Mouse (Mus musculus): ENCODE measurements at regions not wholly inside any gene's neighbourhood (a gene's known extent, or its start where the extent isn't known, plus 50 kb on each side); places are given as distances from the start of the nearest gene placed in this dataset.

GRCm38 (mm10) chr5:148713796-148714195 is 161.2 kb upstream of the Ubl3 start:
- Histone ChIP-seq H3K4me3 (replicated peaks; ENCODE audit: control insufficient read depth, low read depth, low read length) (no peak overlapping the region), H3K4me1 (ENCODE audit: control insufficient read depth, insufficient read depth, low read length) (no peaks in the 10 kb centered on the region), H3K27ac (ENCODE audit: control insufficient read depth, insufficient read depth, low read depth, low read length, poor library complexity) (no peak overlapping the region)
- TF ChIP-seq CTCF (IDR thresholded peaks at IDR 0.05; ENCODE audit: control insufficient read depth, insufficient read depth, low read length) (no peak), POLR2A (IDR thresholded peaks at IDR 0.05; ENCODE audit: borderline replicate concordance, control insufficient read depth, low read depth, low read length) (no peak)
- 87% methylated on average over 5 of the region's 5 CpGs for WGBS

DNA sequence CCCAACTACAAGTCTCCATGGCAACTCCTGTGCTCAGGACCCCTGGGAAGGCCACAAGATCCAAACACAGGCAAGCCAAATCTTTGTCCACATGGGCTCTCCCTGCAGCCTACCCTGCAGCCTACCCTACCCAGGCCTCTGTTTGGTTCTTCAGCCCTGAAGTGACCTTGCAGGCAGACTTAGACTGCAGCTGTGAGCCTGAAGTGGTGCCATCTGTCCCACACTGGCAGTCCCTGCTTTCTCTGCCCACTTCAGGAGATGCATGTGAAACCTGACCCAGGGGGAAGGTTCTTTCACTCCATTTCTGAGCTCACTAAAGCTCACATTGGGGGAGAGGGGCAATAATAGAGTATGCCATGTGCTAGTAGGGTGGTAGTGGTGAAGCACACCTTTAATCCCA is 160.4 kb upstream of the Ubl3 start:
- TF ChIP-seq CTCF (IDR thresholded peaks at IDR 0.05; ENCODE audit: control insufficient read depth, insufficient read depth, low read length) (no peak), POLR2A (IDR thresholded peaks at IDR 0.05; ENCODE audit: borderline replicate concordance, control insufficient read depth, low read depth, low read length) (no peak)
- Histone ChIP-seq H3K4me1 (ENCODE audit: control insufficient read depth, insufficient read depth, low read length) (no peaks in the 10 kb centered on the region), H3K27ac (ENCODE audit: control insufficient read depth, insufficient read depth, low read depth, low read length, poor library complexity) (no peak overlapping the region), H3K4me3 (replicated peaks; ENCODE audit: control insufficient read depth, low read depth, low read length) (no peak overlapping the region)

DNA sequence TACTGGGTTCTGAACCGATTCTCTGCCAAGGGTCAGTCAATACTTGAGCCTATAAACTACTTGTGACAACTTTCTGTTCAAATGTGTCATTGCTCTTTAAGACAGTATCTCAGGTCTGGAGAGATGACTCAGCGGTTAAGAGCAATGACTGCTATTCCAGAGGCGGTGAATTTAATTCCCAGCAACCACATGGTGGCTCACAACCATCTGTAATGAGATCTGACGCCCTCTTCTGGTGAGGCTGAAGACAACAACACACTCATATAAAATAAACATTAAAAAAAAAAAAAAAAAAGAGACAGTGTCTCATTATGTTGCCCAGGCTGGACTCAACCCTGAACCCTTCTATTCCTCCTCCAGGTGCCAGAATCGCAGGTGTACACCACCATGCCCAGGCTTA is 159.0 kb upstream of the Ubl3 start:
- WGBS, result 74% methylated on average over 5 of the region's 5 CpGs
- no peak for TF ChIP-seq POLR2A (IDR thresholded peaks at IDR 0.05; ENCODE audit: borderline replicate concordance, control insufficient read depth, low read depth, low read length)
- TF ChIP-seq CTCF (IDR thresholded peaks at IDR 0.05; ENCODE audit: control insufficient read depth, insufficient read depth, low read length), result no peak
- Histone ChIP-seq H3K27ac (ENCODE audit: control insufficient read depth, insufficient read depth, low read depth, low read length, poor library complexity) (no peak overlapping the region), H3K4me3 (replicated peaks; ENCODE audit: control insufficient read depth, low read depth, low read length) (no peak overlapping the region), H3K4me1 (ENCODE audit: control insufficient read depth, insufficient read depth, low read length) (no peaks in the 10 kb centered on the region)

GRCm38 (mm10) chr5:148709111-148709771 is 156.7 kb upstream of the Ubl3 start:
- 30% methylated on average over 10 of the region's 10 CpGs for WGBS
- Histone ChIP-seq H3K4me3 (replicated peaks; ENCODE audit: control insufficient read depth, low read depth, low read length) (no peak overlapping the region), H3K4me1 (ENCODE audit: control insufficient read depth, insufficient read depth, low read length) (no peaks in the 10 kb centered on the region), H3K27ac (ENCODE audit: control insufficient read depth, insufficient read depth, low read depth, low read length, poor library complexity) (no peak overlapping the region)
- TF ChIP-seq POLR2A (IDR thresholded peaks at IDR 0.05; ENCODE audit: borderline replicate concordance, control insufficient read depth, low read depth, low read length) (no peak), CTCF (IDR thresholded peaks at IDR 0.05; ENCODE audit: control insufficient read depth, insufficient read depth, low read length) (no peak)

GRCm38 (mm10) chr5:148708014-148708741 is 155.6 kb upstream of the Ubl3 start:
- no peaks in the 10 kb centered on the region for H3K4me1 ChIP-seq (ENCODE audit: control insufficient read depth, insufficient read depth, low read length)
- 0 out of 2 replicates have a peak overlapping the region, but pooled peaks have one; percentile 10 for H3K27ac ChIP-seq (ENCODE audit: control insufficient read depth, insufficient read depth, low read depth, low read length, poor library complexity)
- WGBS, result 22% methylated on average over 11 of the region's 11 CpGs
- no peak overlapping the region for H3K4me3 ChIP-seq (replicated peaks; ENCODE audit: control insufficient read depth, low read depth, low read length)
- TF ChIP-seq CTCF (IDR thresholded peaks at IDR 0.05; ENCODE audit: control insufficient read depth, insufficient read depth, low read length), result no peak
- TF ChIP-seq POLR2A (IDR thresholded peaks at IDR 0.05; ENCODE audit: borderline replicate concordance, control insufficient read depth, low read depth, low read length), result no peak

DNA sequence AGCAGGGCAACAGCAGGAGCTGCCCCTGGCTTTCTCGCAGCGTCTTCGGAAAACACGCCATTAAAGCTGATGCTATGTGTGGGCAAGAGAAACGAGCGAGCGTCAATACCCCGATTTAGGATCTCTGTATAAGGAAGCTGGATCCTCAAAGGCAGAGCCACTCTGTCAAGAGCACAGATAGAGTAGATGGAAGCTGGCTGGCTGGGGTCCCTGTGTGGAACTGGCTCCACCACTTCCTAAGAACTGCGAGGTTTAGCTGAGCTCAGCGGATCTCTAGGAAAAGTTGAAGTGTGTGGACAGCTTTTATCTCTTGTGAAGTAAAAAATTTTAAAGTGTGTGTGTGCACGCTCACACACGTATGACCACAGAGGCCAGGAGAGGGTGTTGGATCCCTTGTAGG is 154.7 kb upstream of the Ubl3 start:
- Histone ChIP-seq H3K27ac (ENCODE audit: control insufficient read depth, insufficient read depth, low read depth, low read length, poor library complexity) (no peak overlapping the region), H3K4me1 (ENCODE audit: control insufficient read depth, insufficient read depth, low read length) (no peaks in the 10 kb centered on the region), H3K4me3 (replicated peaks; ENCODE audit: control insufficient read depth, low read depth, low read length) (no peak overlapping the region)
- 82% methylated on average over 12 of the region's 12 CpGs for WGBS
- TF ChIP-seq CTCF (IDR thresholded peaks at IDR 0.05; ENCODE audit: control insufficient read depth, insufficient read depth, low read length) (no peak), POLR2A (IDR thresholded peaks at IDR 0.05; ENCODE audit: borderline replicate concordance, control insufficient read depth, low read depth, low read length) (no peak)

DNA sequence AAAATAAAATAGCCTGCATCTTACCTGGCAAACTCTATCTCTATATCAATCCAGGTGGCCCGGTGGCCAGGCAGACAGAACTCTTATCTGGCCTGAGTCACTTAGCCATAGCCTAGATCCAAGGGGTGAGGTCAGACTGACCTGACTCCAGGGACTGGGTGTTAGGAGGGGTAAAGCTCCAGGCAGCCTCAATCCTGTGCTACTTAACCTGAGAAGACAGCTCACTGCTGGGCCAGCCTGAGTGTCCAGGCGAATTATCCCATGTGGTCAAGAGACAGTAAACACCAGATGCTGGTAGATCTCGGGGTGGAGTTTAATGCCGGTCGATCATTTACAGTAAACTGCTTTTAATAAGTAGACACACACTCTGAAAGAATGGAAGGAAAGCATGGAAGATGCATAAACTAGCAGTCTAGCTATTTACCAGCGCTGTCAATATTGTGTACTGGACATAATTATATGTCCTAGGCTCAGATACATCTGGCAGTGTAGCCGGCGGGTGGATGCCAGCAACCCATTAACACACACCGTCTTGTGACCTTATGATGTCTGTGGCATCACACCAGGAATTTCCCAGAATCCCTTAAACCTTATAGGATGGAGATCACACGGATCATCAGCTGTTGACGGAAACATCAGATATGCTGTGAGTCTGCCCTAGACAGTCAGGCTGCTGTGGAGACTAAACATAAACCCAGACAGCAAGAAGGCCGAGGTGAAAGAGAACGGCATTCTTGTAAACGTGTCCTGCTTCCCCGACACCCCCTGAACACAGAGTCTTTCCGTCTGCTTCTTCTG is 153.9 kb upstream of the Ubl3 start:
- H3K4me1 ChIP-seq (ENCODE audit: control insufficient read depth, insufficient read depth, low read length), result no peaks in the 10 kb centered on the region; the same call in 1 of the 2 replicates
- WGBS, result 85% methylated on average over 16 of the region's 16 CpGs
- no peak overlapping the region for H3K4me3 ChIP-seq (replicated peaks; ENCODE audit: control insufficient read depth, low read depth, low read length)
- no peak overlapping the region for H3K27ac ChIP-seq (ENCODE audit: control insufficient read depth, insufficient read depth, low read depth, low read length, poor library complexity)
- TF ChIP-seq POLR2A (IDR thresholded peaks at IDR 0.05; ENCODE audit: borderline replicate concordance, control insufficient read depth, low read depth, low read length), result no peak
- TF ChIP-seq CTCF (IDR thresholded peaks at IDR 0.05; ENCODE audit: control insufficient read depth, insufficient read depth, low read length), result no peak

DNA sequence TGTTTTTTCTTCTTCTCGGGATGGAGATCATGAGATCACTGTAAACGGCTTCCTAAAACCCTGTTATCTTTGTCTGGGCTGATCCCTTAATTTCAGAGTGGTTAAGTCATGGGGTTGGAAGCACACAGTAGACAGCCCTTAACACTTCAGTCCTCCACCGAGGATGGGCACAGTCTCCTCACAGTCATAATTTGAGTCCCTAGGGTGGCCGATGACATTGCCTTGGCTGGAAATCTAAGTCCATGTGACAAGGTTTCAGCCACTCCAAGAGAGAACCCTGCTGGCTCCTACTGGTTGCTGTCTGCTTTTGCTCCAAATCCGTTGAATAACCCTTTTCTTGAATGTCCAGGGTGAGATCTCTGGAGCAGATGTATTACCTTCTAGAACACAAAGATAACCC is 152.2 kb upstream of the Ubl3 start:
- 76% methylated on average over 5 of the region's 5 CpGs for WGBS
- TF ChIP-seq CTCF (IDR thresholded peaks at IDR 0.05; ENCODE audit: control insufficient read depth, insufficient read depth, low read length) (no peak), POLR2A (IDR thresholded peaks at IDR 0.05; ENCODE audit: borderline replicate concordance, control insufficient read depth, low read depth, low read length) (no peak)

More for the DNA sequence above, 152.2 kb upstream of the Ubl3 start:
- Histone ChIP-seq H3K4me3 (replicated peaks; ENCODE audit: control insufficient read depth, low read depth, low read length) (no peak overlapping the region), H3K27ac (ENCODE audit: control insufficient read depth, insufficient read depth, low read depth, low read length, poor library complexity) (no peak overlapping the region), H3K4me1 (ENCODE audit: control insufficient read depth, insufficient read depth, low read length) (peaks cover 1% of the 10 kb centered on the region)
